9 mouse cellular contexts compared by ENCODE assay signal in the genomic region with DNA sequence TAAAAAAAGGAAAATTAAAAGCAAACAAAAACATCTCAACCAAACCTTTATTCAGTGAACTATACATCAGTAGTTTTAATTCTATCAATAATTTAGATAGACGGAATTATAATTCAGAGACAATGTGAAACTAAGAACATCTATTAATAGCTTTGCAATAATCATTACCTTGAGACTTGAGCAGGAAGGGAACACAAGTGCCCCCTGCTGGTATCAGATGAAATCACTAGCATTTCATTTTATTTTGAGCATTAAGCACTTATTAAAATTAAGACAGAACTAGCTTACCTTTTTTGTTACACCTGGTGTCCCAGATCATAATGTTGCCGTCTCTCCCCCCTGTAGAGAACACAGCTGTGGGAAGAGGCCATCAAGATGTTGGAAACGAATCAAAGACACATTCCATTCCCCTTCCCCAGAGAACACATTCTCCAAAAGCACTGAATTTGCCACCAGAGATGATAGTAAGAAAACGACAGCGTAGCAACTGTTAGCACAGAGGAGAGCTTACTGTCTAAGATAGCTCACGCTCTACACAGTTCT. TPM values are rescaled to one million over a fixed set of nuclear protein-coding genes. Genes with fewer than 3 reads are reported as not detected.
DNase-seq lines count a peak whose midpoint lies in the region; ATAC-seq and TF ChIP-seq lines count a peak whose summit lies in the region.
"Had no signal": no experiment of that assay in that cellular context is flagged by ENCODE, and none has a peak within 500 bp of the region (broad histone marks: within the 10 kb centered on the region; RNA-seq: fewer than 3 reads in every experiment).

No protein-coding gene starts in this region.

- H3K4me3 ChIP-seq in CH12.LX (replicated peaks in 1 of 3; ENCODE audit: low read depth in 2 of 3, low read length in 2 of 3, poor library complexity in 1 of 3), result no peak overlapping the region
- H3K4me3 ChIP-seq: embryonic facial prominence, embryonic 15.5 days; limb, embryonic 15.5 days had no signal

- peaks cover 27% of the 10 kb centered on the region for H3K79me2 ChIP-seq in CH12.LX (replicated peaks; ENCODE audit: control insufficient read depth, extremely low read depth, insufficient read depth, poor library complexity, severe bottlenecking)

- TF ChIP-seq CTCF in CH12.LX (conservative IDR thresholded peaks at IDR 0.05 in 1 of 2, IDR thresholded peaks at IDR 0.05 in 1 of 2; ENCODE audit: low read depth in 2 of 2, low read length in 2 of 2), result peak; percentile 41 to 72

- DNase-seq in left cerebral cortex, adult 11 months (ENCODE audit: low spot score), result peak; percentile 40
- DNase-seq in left cerebral cortex, postnatal 36 days (ENCODE audit: low spot score in 2 of 2), result no peak
- DNase-seq in CH12.LX (ENCODE audit: extremely low read depth), result peak; percentile 34
- peak; percentile 52 for DNase-seq in T-cell, adult 2 months (ENCODE audit: low spot score)
- peak; percentile 49 for DNase-seq in lung, postnatal 25 days (ENCODE audit: low spot score)
- no peak for DNase-seq in right cerebral cortex, adult 18-20 months

- peaks cover 31 to 90% of the 10 kb centered on the region in 2 experiments for H3K36me3 ChIP-seq in CH12.LX (replicated peaks in 1 of 2; ENCODE audit: control insufficient read depth in 1 of 2, insufficient read depth in 1 of 2, low read length in 1 of 2)

- no peak overlapping the region for H3K9ac ChIP-seq in CH12.LX (ENCODE audit: insufficient read depth, low read depth)
- H3K9ac ChIP-seq: embryonic facial prominence, embryonic 15.5 days; limb, embryonic 15.5 days had no signal

- in situ Hi-C loops in CH12.LX (cut with MboI; ENCODE audit: low pct_ligation_motif_present, low pct_unique_long_range_greater_than_20kb, low sequenced_read_pairs), result loop anchor here (10.0 kb wide), 1 partner anchor 248 kb away; a partner anchor contains a TSS

- H3K9me3 ChIP-seq in CH12.LX (replicated peaks; ENCODE audit: low read length), result no peaks in the 10 kb centered on the region
- H3K9me3 ChIP-seq: embryonic facial prominence, embryonic 15.5 days; limb, embryonic 15.5 days had no signal

- H3K4me2 ChIP-seq in CH12.LX (ENCODE audit: insufficient read depth, low read depth, poor library complexity, severe bottlenecking), result no peak overlapping the region
- H3K4me2 ChIP-seq: embryonic facial prominence, embryonic 15.5 days; limb, embryonic 15.5 days had no signal

- H3K27me3 ChIP-seq in CH12.LX (replicated peaks), result no peaks in the 10 kb centered on the region
- H3K27me3 ChIP-seq: embryonic facial prominence, embryonic 15.5 days; limb, embryonic 15.5 days had no signal

- ATAC-seq in erythroblast, adult 5-6 weeks (replicated peaks; ENCODE audit: low FRiP score, poor library complexity, severe bottlenecking), result peak; percentile 78

- dilution Hi-C loops in CH12.LX (cut with MboI; ENCODE audit: extremely low pct_ligation_motif_present, extremely low pct_unique_long_range_greater_than_20kb, low sequenced_read_pairs), result no loop called here

- TF ChIP-seq RAD21 in CH12.LX (IDR thresholded peaks at IDR 0.05; ENCODE audit: low read depth, low read length), result peak; percentile 47

- no peak overlapping the region for H3K27ac ChIP-seq in CH12.LX (ENCODE audit: insufficient read depth, low read depth)
- H3K27ac ChIP-seq: embryonic facial prominence, embryonic 15.5 days; limb, embryonic 15.5 days had no signal

- intact Hi-C loops in left cerebral cortex, postnatal 36 days (cut with DNase I), result loop anchor here (2.0 kb wide), 2 partner anchors 172 to 250 kb away; no protein-coding TSS in a partner anchor

- no peak for TF ChIP-seq EP300 in CH12.LX (IDR thresholded peaks at IDR 0.05; ENCODE audit: low read length)

- TF ChIP-seq POLR2A in CH12.LX (IDR thresholded peaks at IDR 0.05; ENCODE audit: low read depth, low read length), result no peak

- H3K4me1 ChIP-seq in CH12.LX (ENCODE audit: control insufficient read depth in 1 of 2, insufficient read depth in 2 of 2), result no peaks in the 10 kb centered on the region
- H3K4me1 ChIP-seq: embryonic facial prominence, embryonic 15.5 days; limb, embryonic 15.5 days had no signal

TF ChIP-seq in CH12.LX, 34 proteins besides CTCF, POLR2A, EP300 and RAD21:
- no peak for TF ChIP-seq MAZ (IDR thresholded peaks at IDR 0.05; ENCODE audit: low read depth, low read length)
- peak; percentile 54 for TF ChIP-seq SMC3 (IDR thresholded peaks at IDR 0.05; ENCODE audit: low read depth, low read length)
- peak; percentile 60; the same call in 1 of the 2 replicates for TF ChIP-seq MEF2A (IDR thresholded peaks at IDR 0.05; ENCODE audit: borderline replicate concordance, low read depth, low read length)
- no peak for TF ChIP-seq USF1 (IDR thresholded peaks at IDR 0.05; ENCODE audit: low read depth, low read length)
- TF ChIP-seq ZKSCAN1 (IDR thresholded peaks at IDR 0.05; ENCODE audit: borderline replicate concordance, low read depth, low read length), result no peak
- TF ChIP-seq HCFC1 (IDR thresholded peaks at IDR 0.05; ENCODE audit: low read depth, low read length), result no peak
- no peak for TF ChIP-seq NRF1 (IDR thresholded peaks at IDR 0.05; ENCODE audit: low read depth, low read length)
- no peak for TF ChIP-seq SIN3A (IDR thresholded peaks at IDR 0.05; ENCODE audit: low read length)

RNA-seq across cellular contexts. Expression of a gene that starts 12.4 kb away (rescaled TPM):
- 1 to 10 TPM; 6.3 to 7.6 TPM for total RNA-seq in left cerebral cortex, postnatal 36 days (2021)
- total RNA-seq in CH12.LX (2012; rRNA removed) (31.8 and 35.0 TPM in 2 replicates), CH12.LX (2014; rRNA removed) (37.7 and 37.9 TPM in 2 replicates)
- polyA plus RNA-seq in CH12.LX (2012; ENCODE audit: insufficient read length, low read depth), result 55.8 and 65.2 TPM in 2 replicates
- total RNA-seq in erythroblast, adult 5-6 weeks (2015; ENCODE audit: low replicate concordance), result 38.0 and 45.3 TPM in 2 replicates
- 29.1 and 30.1 TPM in 2 replicates for total RNA-seq in erythroblast, adult 5-6 weeks (2017; ENCODE audit: low replicate concordance)

RNA-seq across cellular contexts. Expression of a gene that starts 12.5 kb away (rescaled TPM):
- total RNA-seq in left cerebral cortex, postnatal 36 days (2021), result 10 to 100 TPM; 32.6 to 40.9 TPM
- total RNA-seq in CH12.LX (2012; rRNA removed) (30.4 and 33.7 TPM in 2 replicates), CH12.LX (2014; rRNA removed) (46.7 and 50.5 TPM in 2 replicates)
- 58.8 and 60.4 TPM in 2 replicates for polyA plus RNA-seq in CH12.LX (2012; ENCODE audit: insufficient read length, low read depth)
- 9.0 and 12.3 TPM in 2 replicates for total RNA-seq in erythroblast, adult 5-6 weeks (2015; ENCODE audit: low replicate concordance)
- 15.1 and 21.8 TPM in 2 replicates for total RNA-seq in erythroblast, adult 5-6 weeks (2017; ENCODE audit: low replicate concordance)

Comparison
In these comparisons a context has a peak if more than half of its experiments do, and no peak if none do; other contexts are left out.
1. DNase-seq: peak in left cerebral cortex, adult 11 months (single experiment), CH12.LX (single experiment), T-cell, adult 2 months (single experiment) and lung, postnatal 25 days (single experiment); none in left cerebral cortex, postnatal 36 days (0 of 2) and right cerebral cortex, adult 18-20 months (single experiment).